Mouse (Mus musculus): ENCODE measurements around the gene Nek10. TPM values are rescaled to one million over a fixed set of nuclear protein-coding genes. Genes with fewer than 3 reads are reported as not detected.
A peak's percentile ranks its signal among the peaks of the same experiment; 100 is the strongest.
"Not testable (repeated sequence)": the region's sequence is repeated elsewhere in the genome, so short reads cannot be mapped to it uniquely, and the experiment has no call there.

Nek10 gene
- polyA plus RNA-seq, 1 experiment, result 0.01 TPM

- H3K36me3 ChIP-seq (ENCODE audit: control insufficient read depth, insufficient read depth), result no peaks in the 10 kb centered on the region
- TF ChIP-seq USF1 (IDR thresholded peaks at IDR 0.05; ENCODE audit: low read depth) (no peak), MYOD1 (IDR thresholded peaks at IDR 0.05; ENCODE audit: control insufficient read depth, insufficient read length, low read depth) (no peak), MYOG (IDR thresholded peaks at IDR 0.05; ENCODE audit: control insufficient read depth, extremely low read depth, insufficient read length) (no peak), CTCF (IDR thresholded peaks at IDR 0.05; ENCODE audit: control insufficient read depth, insufficient read depth, insufficient read length) (no peak), FOSL1 (IDR thresholded peaks at IDR 0.05; ENCODE audit: insufficient read depth, low read length, poor library complexity, severe bottlenecking) (no peak), MAX (IDR thresholded peaks at IDR 0.05) (no peak), CEBPB (IDR thresholded peaks at IDR 0.05; ENCODE audit: low read depth) (no peak)
- no peaks in the 10 kb centered on the region for H3K79me2 ChIP-seq (ENCODE audit: control insufficient read depth, insufficient read depth)
- no peak overlapping the region for H3K4me3 ChIP-seq (ENCODE audit: insufficient read depth, poor library complexity, severe bottlenecking)
- H3K27me3 ChIP-seq (ENCODE audit: control insufficient read depth, insufficient read depth, insufficient read length), result no peaks in the 10 kb centered on the region
- H3ac ChIP-seq (ENCODE audit: control insufficient read depth, insufficient read length, low read depth), result no peak overlapping the region
- H3K79me3 ChIP-seq (ENCODE audit: low read depth), result no peaks in the 10 kb centered on the region
Measured at GRCm38 (mm10) chr14:14960441-14960988, 157.3 kb downstream of the Nek10 start.

- Histone ChIP-seq H3ac (ENCODE audit: control insufficient read depth, insufficient read length, low read depth) (no peak overlapping the region), H3K79me2 (ENCODE audit: control insufficient read depth, insufficient read depth) (no peaks in the 10 kb centered on the region), H3K36me3 (ENCODE audit: control insufficient read depth, insufficient read depth) (no peaks in the 10 kb centered on the region), H3K27me3 (ENCODE audit: control insufficient read depth, insufficient read depth, insufficient read length) (no peaks in the 10 kb centered on the region), H3K79me3 (ENCODE audit: low read depth) (no peaks in the 10 kb centered on the region), H3K4me3 (ENCODE audit: insufficient read depth, poor library complexity, severe bottlenecking) (no peak overlapping the region)
- TF ChIP-seq MAX (IDR thresholded peaks at IDR 0.05), result no peak
- no peak for TF ChIP-seq FOSL1 (IDR thresholded peaks at IDR 0.05; ENCODE audit: insufficient read depth, low read length, poor library complexity, severe bottlenecking)
- no peak for TF ChIP-seq CTCF (IDR thresholded peaks at IDR 0.05; ENCODE audit: control insufficient read depth, insufficient read depth, insufficient read length)
- TF ChIP-seq MYOD1 (IDR thresholded peaks at IDR 0.05; ENCODE audit: control insufficient read depth, insufficient read length, low read depth), result no peak
- no peak for TF ChIP-seq CEBPB (IDR thresholded peaks at IDR 0.05; ENCODE audit: low read depth)
- TF ChIP-seq USF1 (IDR thresholded peaks at IDR 0.05; ENCODE audit: low read depth), result no peak
- no peak for TF ChIP-seq MYOG (IDR thresholded peaks at IDR 0.05; ENCODE audit: control insufficient read depth, extremely low read depth, insufficient read length)
Measured at GRCm38 (mm10) chr14:14970633-14971032, 167.4 kb downstream of the Nek10 start.

- no peaks in the 10 kb centered on the region for H3K36me3 ChIP-seq (ENCODE audit: control insufficient read depth, insufficient read depth)
- H3K79me2 ChIP-seq (ENCODE audit: control insufficient read depth, insufficient read depth), result no peaks in the 10 kb centered on the region
- no peaks in the 10 kb centered on the region for H3K79me3 ChIP-seq (ENCODE audit: low read depth)
- no peaks in the 10 kb centered on the region for H3K27me3 ChIP-seq (ENCODE audit: control insufficient read depth, insufficient read depth, insufficient read length)
- no peak overlapping the region for H3ac ChIP-seq (ENCODE audit: control insufficient read depth, insufficient read length, low read depth)
- H3K4me3 ChIP-seq (ENCODE audit: insufficient read depth, poor library complexity, severe bottlenecking), result no peak overlapping the region
- TF ChIP-seq MAX (IDR thresholded peaks at IDR 0.05) (no peak), MYOD1 (IDR thresholded peaks at IDR 0.05; ENCODE audit: control insufficient read depth, insufficient read length, low read depth) (no peak), FOSL1 (IDR thresholded peaks at IDR 0.05; ENCODE audit: insufficient read depth, low read length, poor library complexity, severe bottlenecking) (no peak), MYOG (IDR thresholded peaks at IDR 0.05; ENCODE audit: control insufficient read depth, extremely low read depth, insufficient read length) (no peak), CEBPB (IDR thresholded peaks at IDR 0.05; ENCODE audit: low read depth) (no peak), CTCF (IDR thresholded peaks at IDR 0.05; ENCODE audit: control insufficient read depth, insufficient read depth, insufficient read length) (no peak), USF1 (IDR thresholded peaks at IDR 0.05; ENCODE audit: low read depth) (no peak)
Measured at GRCm38 (mm10) chr14:14971056-14971455, 167.8 kb downstream of the Nek10 start.

GRCm38 (mm10) chr14:14974156-14974555 is 170.9 kb downstream of the Nek10 start:
- H3K79me2 ChIP-seq (ENCODE audit: control insufficient read depth, insufficient read depth), result no peaks in the 10 kb centered on the region
- H3K4me3 ChIP-seq (ENCODE audit: insufficient read depth, poor library complexity, severe bottlenecking), result no peak overlapping the region
- H3K27me3 ChIP-seq (ENCODE audit: control insufficient read depth, insufficient read depth, insufficient read length), result no peaks in the 10 kb centered on the region
- no peaks in the 10 kb centered on the region for H3K36me3 ChIP-seq (ENCODE audit: control insufficient read depth, insufficient read depth)
- H3K79me3 ChIP-seq (ENCODE audit: low read depth), result no peaks in the 10 kb centered on the region
- no peak overlapping the region for H3ac ChIP-seq (ENCODE audit: control insufficient read depth, insufficient read length, low read depth)
- no peak for TF ChIP-seq MYOG (IDR thresholded peaks at IDR 0.05; ENCODE audit: control insufficient read depth, extremely low read depth, insufficient read length)
- no peak for TF ChIP-seq CTCF (IDR thresholded peaks at IDR 0.05; ENCODE audit: control insufficient read depth, insufficient read depth, insufficient read length)

- not testable (repeated sequence) for H3K27me3 ChIP-seq (ENCODE audit: control insufficient read depth, insufficient read depth, insufficient read length); H3K79me3 ChIP-seq (ENCODE audit: low read depth); H3K4me3 ChIP-seq (ENCODE audit: insufficient read depth, poor library complexity, severe bottlenecking); H3K36me3 ChIP-seq (ENCODE audit: control insufficient read depth, insufficient read depth); H3ac ChIP-seq (ENCODE audit: control insufficient read depth, insufficient read length, low read depth); H3K79me2 ChIP-seq (ENCODE audit: control insufficient read depth, insufficient read depth)
Measured at GRCm38 (mm10) chr14:14984106-14984505, 180.9 kb downstream of the Nek10 start.

- H3K79me3 ChIP-seq (ENCODE audit: low read depth), result no peaks in the 10 kb centered on the region
Measured at GRCm38 (mm10) chr14:14984710-14985647, 181.8 kb downstream of the Nek10 start.

More at GRCm38 (mm10) chr14:14984710-14985647, 181.8 kb downstream of the Nek10 start:
- no peaks in the 10 kb centered on the region for H3K79me2 ChIP-seq (ENCODE audit: control insufficient read depth, insufficient read depth)
- no peak overlapping the region for H3K4me3 ChIP-seq (ENCODE audit: insufficient read depth, poor library complexity, severe bottlenecking)
- TF ChIP-seq CEBPB (IDR thresholded peaks at IDR 0.05; ENCODE audit: low read depth) (no peak), CTCF (IDR thresholded peaks at IDR 0.05; ENCODE audit: control insufficient read depth, insufficient read depth, insufficient read length) (peak; percentile 45)
- H3K27me3 ChIP-seq (ENCODE audit: control insufficient read depth, insufficient read depth, insufficient read length), result no peaks in the 10 kb centered on the region
- no peaks in the 10 kb centered on the region for H3K36me3 ChIP-seq (ENCODE audit: control insufficient read depth, insufficient read depth)
- H3ac ChIP-seq (ENCODE audit: control insufficient read depth, insufficient read length, low read depth), result no peak overlapping the region

Measured in C2C12 (cell line).